In the genomic region with DNA sequence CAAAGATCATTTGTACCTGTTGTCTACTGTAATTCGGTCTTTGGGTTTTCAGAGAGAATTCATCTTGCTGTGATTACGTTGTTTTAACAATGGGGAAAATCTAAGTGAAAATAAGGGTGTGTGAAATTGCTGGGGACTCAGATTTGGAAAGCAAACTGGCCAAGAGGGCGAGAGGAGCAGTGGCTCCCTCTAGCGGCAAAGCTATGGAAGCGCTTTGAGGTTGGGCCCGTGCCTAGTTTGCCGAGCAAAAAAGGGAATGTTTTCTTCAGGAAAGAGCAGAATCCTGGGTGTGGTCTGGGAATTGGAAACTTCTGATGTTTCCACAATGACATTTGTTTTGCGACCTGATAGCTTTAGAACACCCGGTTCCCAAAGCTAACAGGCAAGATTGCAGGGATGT, we compare ENCODE assay signal across 9 mouse cellular contexts.
DNase-seq lines count a peak whose midpoint lies in the region; ATAC-seq and TF ChIP-seq lines count a peak whose summit lies in the region.
"Had no signal": no experiment of that assay in that cellular context is flagged by ENCODE, and none has a peak within 500 bp of the region (broad histone marks: within the 10 kb centered on the region; RNA-seq: fewer than 3 reads in every experiment).

No protein-coding gene starts in this region.

- H3K4me3 ChIP-seq in neural tube, embryonic 15.5 days (replicated peaks): no peak overlapping the region
- no peak overlapping the region for H3K4me3 ChIP-seq in left cerebral cortex, adult 2 months
- no peak overlapping the region for H3K4me3 ChIP-seq in intestine, embryonic 16.5 days (ENCODE audit: low read length)
- H3K4me3 ChIP-seq: heart, embryonic 15.5 days had no signal

- no peak for ATAC-seq in neural tube, embryonic 15.5 days (ENCODE audit: low FRiP score)
- no peak for ATAC-seq in intestine, embryonic 16.5 days

- no peak overlapping the region for H3K4me2 ChIP-seq in neural tube, embryonic 15.5 days
- no peak overlapping the region for H3K4me2 ChIP-seq in intestine, embryonic 16.5 days (ENCODE audit: low read depth, low read length)
- H3K4me2 ChIP-seq: heart, embryonic 15.5 days had no signal

- no peaks in the 10 kb centered on the region for H3K36me3 ChIP-seq in neural tube, embryonic 15.5 days
- no peaks in the 10 kb centered on the region for H3K36me3 ChIP-seq in intestine, embryonic 16.5 days (ENCODE audit: control insufficient read depth, insufficient read depth, low read length)
- H3K36me3 ChIP-seq: heart, embryonic 15.5 days had no signal

- H3K9ac ChIP-seq in neural tube, embryonic 15.5 days (replicated peaks): no peak overlapping the region
- no peak overlapping the region for H3K9ac ChIP-seq in intestine, embryonic 16.5 days (ENCODE audit: low read depth, low read length)
- H3K9ac ChIP-seq: heart, embryonic 15.5 days had no signal

- peak; percentile 49 for DNase-seq in neural tube, embryonic 10.5 days (ENCODE audit: extremely low spot score, low spot score)
- DNase-seq in T-cell, adult 2 months (ENCODE audit: low spot score): peak; percentile 21
- peak; percentile 26 for DNase-seq in cerebellum, adult 9-10 months
- DNase-seq in gastrocnemius, postnatal 4 days (ENCODE audit: low spot score in 2 of 2): peak; percentile 32 to 46
- DNase-seq in left cerebral cortex, adult 2 months (ENCODE audit: extremely low spot score in 1 of 2, low spot score in 2 of 2): peak; percentile 38 to 46
- DNase-seq in ovary, postnatal 36 days (ENCODE audit: low spot score): peak; percentile 24

- intact Hi-C loops in left cerebral cortex, adult 2 months (cut with DNase I): loop anchor here (5.0 to 10.0 kb wide), 2 partner anchors 178 to 310 kb away; a partner anchor contains a TSS

- H3K27ac ChIP-seq in neural tube, embryonic 15.5 days (replicated peaks): no peak overlapping the region
- H3K27ac ChIP-seq in left cerebral cortex, adult 2 months: no peak overlapping the region
- no peak overlapping the region for H3K27ac ChIP-seq in intestine, embryonic 16.5 days (ENCODE audit: low read length)
- H3K27ac ChIP-seq: heart, embryonic 15.5 days had no signal

- peak; percentile 90 for TF ChIP-seq CTCF in left cerebral cortex, adult 2 months (IDR thresholded peaks at IDR 0.05)

- H3K9me3 ChIP-seq in neural tube, embryonic 15.5 days (replicated peaks): no peaks in the 10 kb centered on the region
- no peaks in the 10 kb centered on the region for H3K9me3 ChIP-seq in intestine, embryonic 16.5 days (ENCODE audit: control insufficient read depth, low read length)
- H3K9me3 ChIP-seq: heart, embryonic 15.5 days had no signal

- H3K27me3 ChIP-seq in neural tube, embryonic 15.5 days (replicated peaks): no peaks in the 10 kb centered on the region
- no peaks in the 10 kb centered on the region for H3K27me3 ChIP-seq in intestine, embryonic 16.5 days (replicated peaks; ENCODE audit: control insufficient read depth, insufficient read depth, low read length)
- H3K27me3 ChIP-seq: heart, embryonic 15.5 days had no signal

- WGBS in neural tube, embryonic 15.5 days: 15% methylated on average over 9 of the region's 9 CpGs
- 13% methylated on average over 9 of the region's 9 CpGs for WGBS in intestine, embryonic 16.5 days

- no peaks in the 10 kb centered on the region for H3K4me1 ChIP-seq in neural tube, embryonic 15.5 days
- no peaks in the 10 kb centered on the region for H3K4me1 ChIP-seq in intestine, embryonic 16.5 days (ENCODE audit: control insufficient read depth, insufficient read depth, low read length)
- H3K4me1 ChIP-seq: heart, embryonic 15.5 days had no signal
